Mouse (Mus musculus) B cell, adult 2 months (primary cell): ENCODE results near the gene Ccer1.
"Not testable (repeated sequence)": the region's sequence is repeated elsewhere in the genome, so short reads cannot be mapped to it uniquely, and the experiment has no call there.

Experiments
- DNase-seq, 2 experiments: peaks; one replicate each; pipeline ENCODE4 v3.0.0; 2022

Ccer1 gene

GRCm38 (mm10) chr10:97692913-97693312, at the start of gene Ccer1:
TSS of gene Ccer1 (plus strand) at chr10:97693059.
- DNase-seq, result no peak

DNA sequence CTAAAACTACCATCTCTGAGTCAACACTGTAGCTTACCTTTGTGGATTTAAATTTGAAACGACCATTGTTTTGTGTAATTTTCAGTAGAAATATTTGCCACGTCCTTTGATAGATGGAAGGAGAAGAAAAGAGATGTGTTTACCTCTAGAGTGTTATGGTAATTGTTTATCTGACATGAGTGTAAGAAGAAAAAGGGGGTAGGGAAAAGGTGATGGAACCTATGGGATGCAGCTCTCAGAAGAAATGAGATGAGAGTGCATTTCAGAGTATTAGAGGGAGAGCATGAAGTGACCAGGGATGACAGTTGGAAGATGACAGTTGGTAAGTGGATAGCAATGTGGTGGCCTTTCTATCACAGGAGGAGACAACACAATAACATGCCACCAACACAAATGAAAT, 49.1 kb upstream of the Ccer1 start, which contains the start of gene Epyc:
TSS of gene Epyc (plus strand) at position 301 of the 400 bp plus-strand sequence.
- no peak for DNase-seq

GRCm38 (mm10) chr10:97650334-97650733, 42.5 kb upstream of the Ccer1 start:
- DNase-seq, result no peak

- DNase-seq, result no peak
These were observed 33.4 kb upstream of the Ccer1 start for GRCm38 (mm10) chr10:97659489-97659888.

GRCm38 (mm10) chr10:97668656-97669055, 24.2 kb upstream of the Ccer1 start:
- no peak for DNase-seq

DNA sequence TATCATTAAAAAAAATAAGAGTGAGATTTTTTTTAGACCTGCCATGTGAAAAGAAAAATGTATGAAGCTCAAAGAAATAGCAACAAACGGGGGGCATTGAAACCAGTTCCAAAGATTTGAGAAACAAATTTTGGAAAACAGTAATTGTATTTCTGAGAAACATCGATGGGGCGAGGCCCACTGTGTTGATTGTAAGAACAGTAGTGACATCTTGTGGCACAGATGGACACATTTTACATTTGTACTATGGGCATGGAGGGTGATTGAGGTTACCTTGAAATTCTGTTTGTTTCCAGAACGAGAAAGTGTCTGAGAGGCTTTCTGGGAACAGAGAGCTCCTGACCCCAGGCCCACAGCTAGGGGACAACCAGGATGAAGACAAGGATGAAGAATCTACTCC, 22.7 kb upstream of the Ccer1 start:
- DNase-seq, result no peak

GRCm38 (mm10) chr10:97673239-97673638, 19.6 kb upstream of the Ccer1 start:
- no peak for DNase-seq

DNA sequence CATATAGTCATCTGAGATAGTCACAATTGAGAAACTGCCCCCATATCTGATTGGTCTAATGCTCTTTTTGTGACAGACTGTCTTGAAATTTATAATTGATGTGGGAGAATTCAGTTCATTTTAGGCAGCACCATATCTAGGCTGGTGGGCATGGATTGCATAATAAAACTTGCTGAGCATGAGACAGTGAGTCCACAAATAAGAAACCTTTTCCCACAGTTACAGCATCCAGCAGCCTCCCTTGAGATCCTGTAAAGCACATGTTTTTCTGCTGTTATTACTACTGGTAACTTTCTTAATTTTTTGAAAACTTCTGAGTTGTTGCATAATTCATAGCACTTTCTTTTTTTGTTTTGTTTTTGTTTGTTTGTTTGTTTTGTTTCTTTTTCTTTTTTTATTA, 9.9 kb upstream of the Ccer1 start:
- no peak for DNase-seq

DNA sequence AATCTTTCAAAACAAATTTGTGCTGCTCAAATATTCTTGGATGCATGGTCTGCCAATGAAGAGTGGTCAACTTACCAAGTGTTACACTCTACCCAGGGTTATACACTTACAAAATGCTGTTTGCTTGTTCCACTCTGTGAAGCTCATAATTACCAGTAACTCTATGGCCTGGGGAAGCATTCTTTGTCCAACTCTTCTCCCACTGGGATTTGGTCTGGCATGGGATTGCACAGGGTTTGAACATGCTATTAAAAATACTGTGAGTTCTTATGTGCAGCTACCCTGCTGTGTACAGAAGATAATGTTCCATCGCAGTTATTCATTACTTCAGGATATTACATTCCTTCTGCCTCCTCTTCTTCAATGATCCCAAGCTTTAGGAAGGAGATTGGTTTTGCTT, 5.7 kb upstream of the Ccer1 start:
- no peak for DNase-seq

DNA sequence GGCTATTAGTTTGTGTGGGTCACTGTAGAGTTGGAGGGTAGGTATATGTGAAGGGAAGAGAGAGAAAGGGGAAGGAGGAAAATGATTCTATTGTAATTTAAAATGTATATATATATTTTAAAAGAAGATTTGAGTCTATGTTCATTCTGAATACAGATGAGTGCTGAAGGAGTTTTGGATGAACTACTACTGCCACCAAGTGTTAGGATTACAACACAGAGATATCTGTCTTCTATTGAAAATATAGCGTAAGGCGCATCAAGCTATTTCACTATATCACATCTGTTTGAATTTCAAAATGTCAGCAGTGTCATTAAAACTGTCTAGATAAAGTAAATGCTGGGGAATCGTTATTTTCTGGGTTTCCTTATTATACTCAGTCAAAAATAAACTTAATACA, 3.4 kb upstream of the Ccer1 start:
- no peak for DNase-seq

DNA sequence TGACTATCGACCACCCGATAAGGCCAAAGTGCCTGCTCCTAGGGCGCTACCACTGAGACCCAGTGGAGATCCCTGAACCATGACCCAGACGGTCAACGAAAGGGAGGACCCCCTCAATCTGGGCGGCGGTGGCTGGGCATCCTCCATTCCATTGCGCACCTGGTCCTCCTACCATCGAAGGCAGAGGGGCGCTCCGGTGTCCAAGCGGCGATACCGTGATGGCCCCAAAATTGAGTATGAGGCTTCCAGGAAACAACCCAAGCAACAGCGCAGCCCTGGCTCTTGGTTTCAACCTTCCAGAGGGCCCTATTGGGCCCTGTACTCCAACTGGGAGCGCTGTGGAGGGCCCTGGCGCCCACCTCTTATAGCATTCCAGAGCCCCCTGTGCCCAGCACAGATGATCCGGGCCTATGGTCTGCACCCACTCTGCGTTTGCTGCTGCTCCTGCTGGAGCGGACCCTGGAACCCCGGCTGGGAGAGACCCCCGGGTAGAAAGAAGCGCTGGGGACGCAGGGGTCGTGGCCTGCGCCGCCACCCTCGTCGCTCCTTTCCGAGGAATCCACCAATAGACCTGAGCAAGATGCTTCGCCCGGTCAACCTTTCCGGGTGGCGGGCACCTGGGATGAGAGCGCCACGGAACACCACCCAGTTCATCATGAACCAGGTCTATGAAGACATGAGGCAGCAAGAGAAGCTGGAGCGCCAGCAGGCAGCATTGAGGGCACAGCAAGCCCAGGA, 708 bp downstream of the Ccer1 start:
- DNase-seq, result no peak

- DNase-seq, result no peak
These were observed 9.5 kb downstream of the Ccer1 start for GRCm38 (mm10) chr10:97702321-97702720.

DNA sequence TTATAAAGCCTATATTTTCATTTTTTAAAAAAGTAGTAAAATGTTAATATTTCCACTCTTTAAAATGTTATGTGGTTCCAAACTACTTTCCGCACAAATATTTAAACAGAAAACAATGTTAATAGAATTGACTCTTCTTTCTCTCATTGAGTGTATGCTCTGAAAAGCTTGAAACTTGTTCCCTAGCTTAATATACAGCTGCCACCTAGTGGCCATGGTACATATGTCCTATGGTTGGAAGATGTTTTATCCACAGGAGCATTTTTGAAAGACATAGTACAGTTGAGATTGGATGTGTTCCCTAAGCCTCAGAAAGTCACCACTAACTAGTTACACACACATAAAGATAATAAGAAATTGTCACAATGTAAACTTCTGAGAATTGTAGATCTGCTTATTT, 11.7 kb downstream of the Ccer1 start:
- DNase-seq, result peak; percentile 20 to 25

GRCm38 (mm10) chr10:97712687-97713086, 19.8 kb downstream of the Ccer1 start:
- DNase-seq, result peak; percentile 7 to 13

- DNase-seq, result no peak
These were observed 21.7 kb downstream of the Ccer1 start for GRCm38 (mm10) chr10:97714584-97714983.

- no peak for DNase-seq
These were observed 22.5 kb downstream of the Ccer1 start for GRCm38 (mm10) chr10:97715289-97715906.

DNA sequence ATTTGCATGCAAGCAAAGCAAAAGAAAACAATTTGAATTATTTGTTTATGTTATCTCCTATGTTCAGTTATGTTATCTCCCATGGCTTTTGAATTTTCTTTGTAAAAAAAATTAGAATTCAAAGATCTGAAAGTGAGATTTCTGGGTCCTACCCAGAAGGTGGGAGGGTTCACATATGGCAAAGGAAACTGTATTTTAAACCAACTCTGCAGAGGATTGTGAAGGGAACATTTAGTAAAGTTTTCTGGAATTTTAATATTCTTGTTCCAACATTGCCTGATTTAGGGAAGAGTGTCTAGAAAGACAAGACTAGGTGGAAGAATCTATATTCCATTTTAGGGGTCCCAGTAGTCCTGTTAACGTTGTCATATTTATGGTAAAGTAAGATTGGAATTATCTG, 24.4 kb downstream of the Ccer1 start:
- no peak for DNase-seq

GRCm38 (mm10) chr10:97718021-97718420, 25.2 kb downstream of the Ccer1 start:
- DNase-seq, result no peak

- no peak for DNase-seq
These were observed 27.8 kb downstream of the Ccer1 start for GRCm38 (mm10) chr10:97720625-97721024.

DNA sequence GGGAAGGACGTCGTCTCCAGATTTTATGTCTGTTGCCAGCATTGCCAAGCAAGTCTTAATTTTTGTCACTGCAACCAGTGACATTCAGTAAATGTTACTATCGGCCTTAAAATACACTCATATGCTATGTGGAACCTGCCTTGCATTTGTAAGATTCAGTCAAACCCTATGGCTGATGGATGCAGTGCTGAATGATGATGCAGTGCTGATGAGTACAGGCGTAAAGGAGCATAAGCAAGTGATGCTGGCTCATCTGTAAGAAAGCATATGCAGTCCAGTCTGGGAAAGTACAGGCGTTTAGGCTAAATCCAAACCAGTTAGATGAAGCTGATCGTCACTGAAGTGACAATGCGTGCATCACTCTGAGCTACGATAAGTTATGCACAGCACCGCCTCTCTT, 29.9 kb downstream of the Ccer1 start:
- DNase-seq, result no peak

GRCm38 (mm10) chr10:97725929-97726328, 33.1 kb downstream of the Ccer1 start:
- no peak for DNase-seq

- not testable (repeated sequence) for DNase-seq
These were observed 33.8 kb downstream of the Ccer1 start, which contains the start of gene C030005K15Rik for GRCm38 (mm10) chr10:97726655-97727054. TSS of gene C030005K15Rik (minus strand) at chr10:97726755.
